Mouse (Mus musculus) cortical plate, adult 2 months (tissue): ENCODE data around the gene Srrm4.

Source experiments
- CTCF ChIP-seq: fragments of 200-500 bp; IDR thresholded peaks from 2 replicates; pipeline ENCODE4 v1.5.1; 2011; ENCODE audit warnings: mild to moderate bottlenecking, control low read depth, low read length; ENCODE audit not compliant: insufficient read depth; ENCODE audit errors: extremely low read depth
- POLR2A ChIP-seq: fragments of 200-500 bp; IDR thresholded peaks from 2 replicates; pipeline ENCODE4 v1.6.1; 2011; ENCODE audit warnings: mild to moderate bottlenecking, low read length, control low read depth; ENCODE audit not compliant: insufficient read depth; ENCODE audit errors: extremely low read depth

- no peak for TF ChIP-seq CTCF
- no peak for TF ChIP-seq POLR2A
Observed at GRCm38 (mm10) chr5:116592049-116592800, 608 bp upstream of the Srrm4 start.
